Mouse (Mus musculus): Measurements from ENCODE around the gene Lcn12.

GRCm38 (mm10) chr2:25509912-25510311 is 16.2 kb upstream of the Lcn12 start:
- TF ChIP-seq CTCF (IDR thresholded peaks at IDR 0.05; ENCODE audit: borderline replicate concordance, extremely low read depth, insufficient read depth, insufficient read length) (peak; percentile 21; the same call in 1 of the 2 replicates), POLR2A (IDR thresholded peaks at IDR 0.05; ENCODE audit: borderline replicate concordance, extremely low read depth, insufficient read depth, insufficient read length, poor library complexity, severe bottlenecking) (no peak)

Data from brain, embryonic 14.5 days (tissue).